Mouse (Mus musculus) intestine, postnatal 0 days (tissue): ENCODE data around the gene Mycn. TPM values are rescaled to one million over a fixed set of nuclear protein-coding genes. Genes with fewer than 3 reads are reported as not detected.

Source experiments
- ATAC-seq: fragments of 200-750 bp; cut with Nextera tagmentation; 2 replicates; pipeline ENCODE4 v1.8.0; 2017; ENCODE audit warnings: mild to moderate bottlenecking, moderate TSS enrichment, moderate library complexity
- H3K27ac ChIP-seq: fragments of 300-500 bp; sonication (generic); 2 replicates; pipeline ENCODE4 v1.5.1; 2014; ENCODE audit warnings: mild to moderate bottlenecking, low read depth, low read length, moderate library complexity
- H3K27me3 ChIP-seq: fragments of 300-500 bp; sonication (generic); replicated peaks from 2 replicates; pipeline ENCODE4 v1.6.1; 2014; ENCODE audit warnings: low read length, mixed read lengths; ENCODE audit not compliant: control insufficient read depth, insufficient read depth
- H3K36me3 ChIP-seq: fragments of 300-500 bp; sonication (generic); 2 replicates; pipeline ENCODE4 v1.6.1; 2014; ENCODE audit warnings: mild to moderate bottlenecking, moderate library complexity; ENCODE audit not compliant: control insufficient read depth, insufficient read depth
- H3K4me1 ChIP-seq: fragments of 300-500 bp; sonication (generic); replicated peaks from 2 replicates; pipeline ENCODE4 v1.6.1; 2014; ENCODE audit warnings: antibody characterized with exemption, low read length, mixed read lengths; ENCODE audit not compliant: control insufficient read depth, insufficient read depth
- H3K4me2 ChIP-seq: fragments of 300-500 bp; sonication (generic); replicated peaks from 2 replicates; pipeline ENCODE4 v1.6.1; 2014; ENCODE audit warnings: low read depth, mild to moderate bottlenecking, moderate library complexity
- H3K4me3 ChIP-seq: fragments of 300-500 bp; sonication (generic); 2 replicates; pipeline ENCODE4 v1.5.1; 2014; ENCODE audit warnings: low read depth, low read length
- H3K9ac ChIP-seq: fragments of 300-500 bp; sonication (generic); 2 replicates; pipeline ENCODE4 v1.6.1; 2014; ENCODE audit warnings: mild to moderate bottlenecking, low read depth, low read length
- H3K9me3 ChIP-seq: fragments of 300-500 bp; sonication (generic); 2 replicates; pipeline ENCODE4 v1.6.1; 2016; ENCODE audit warnings: mixed run types; ENCODE audit not compliant: control insufficient read depth
- CTCF ChIP-seq: sonication (generic); IDR thresholded peaks from 2 replicates; pipeline ENCODE4 v1.5.1; 2016; ENCODE audit warnings: low read depth, mild to moderate bottlenecking, control low read depth, antibody characterized with exemption, moderate library complexity
- WGBS: fragments of 180-500 bp; shearing (Covaris S2); extraction: QIAGEN DNeasy Blood & Tissue Kit; methylation state at CpG from one replicate; pipeline ENCODE4 v1.1.7; 2014; 5-methylcytosine and 5-hydroxymethylcytosine counted together
- polyA plus RNA-seq: library from polyadenylated mRNA; unstranded; fragments of >200 nt; fragmentation: Nextera tagmentation; extraction: Ambion mirVana; gene quantifications from 2 replicates; pipeline ENCODE4 v1.2.1, GENCODE M21; 2015

Gene Mycn
- polyA plus RNA-seq, 1 experiment from 2014 or later, result 21.3 TPM

- Histone ChIP-seq H3K9me3 (no peaks in the 10 kb centered on the region), H3K27ac (peak overlapping the region; percentile 80), H3K4me1 (no peaks in the 10 kb centered on the region), H3K4me3 (peak overlapping the region; percentile 82), H3K36me3 (peaks cover 13% of the 10 kb centered on the region; the same call in 1 of the 2 replicates), H3K9ac (peak overlapping the region; percentile 62), H3K4me2 (peak overlapping the region; percentile 94), H3K27me3 (no peaks in the 10 kb centered on the region)
- WGBS, result 0% methylated on average over 13 of the region's 13 CpGs
- no peak for TF ChIP-seq CTCF
- ATAC-seq, result no peak
These were observed 1.1 kb downstream of the Mycn start for GRCm38 (mm10) chr12:12940466-12941128.

- ATAC-seq, result no peak
- Histone ChIP-seq H3K36me3 (peaks cover 14% of the 10 kb centered on the region; the same call in 1 of the 2 replicates), H3K27me3 (no peaks in the 10 kb centered on the region), H3K4me2 (peak overlapping the region; percentile 94), H3K27ac (peak overlapping the region; percentile 57; the same call in 1 of the 2 replicates), H3K4me3 (peak overlapping the region; percentile 82), H3K9me3 (no peaks in the 10 kb centered on the region), H3K9ac (peak overlapping the region; percentile 62), H3K4me1 (no peaks in the 10 kb centered on the region)
- under 1% methylated on average over 68 of the region's 69 CpGs for WGBS
- no peak for TF ChIP-seq CTCF
These were observed 1.9 kb downstream of the Mycn start for GRCm38 (mm10) chr12:12939581-12940465.

- Histone ChIP-seq H3K36me3 (peaks cover 14% of the 10 kb centered on the region; the same call in 1 of the 2 replicates), H3K27me3 (no peaks in the 10 kb centered on the region), H3K4me3 (peak overlapping the region; percentile 82), H3K4me1 (no peaks in the 10 kb centered on the region), H3K9me3 (no peaks in the 10 kb centered on the region), H3K4me2 (peak overlapping the region; percentile 94), H3K27ac (peak overlapping the region; percentile 57), H3K9ac (peak overlapping the region; percentile 62; the same call in 1 of the 2 replicates)
- ATAC-seq, result no peak
- TF ChIP-seq CTCF, result peak; percentile 88
- 0% methylated on average over 12 of the region's 12 CpGs for WGBS
These were observed 2.9 kb downstream of the Mycn start for GRCm38 (mm10) chr12:12938850-12939249.

GRCm38 (mm10) chr12:12938361-12938760 is 3.4 kb downstream of the Mycn start:
- Histone ChIP-seq H3K27ac (peak overlapping the region; percentile 57), H3K9ac (no peak overlapping the region), H3K27me3 (no peaks in the 10 kb centered on the region), H3K4me2 (peak overlapping the region; percentile 94), H3K9me3 (no peaks in the 10 kb centered on the region), H3K36me3 (peaks cover 14% of the 10 kb centered on the region; the same call in 1 of the 2 replicates), H3K4me1 (no peaks in the 10 kb centered on the region), H3K4me3 (peak overlapping the region; percentile 82)
- no peak for TF ChIP-seq CTCF
- ATAC-seq, result no peak
- 2% methylated on average over 7 of the region's 7 CpGs for WGBS

- Histone ChIP-seq H3K4me1 (no peaks in the 10 kb centered on the region), H3K9ac (no peak overlapping the region), H3K4me2 (peak overlapping the region; percentile 94), H3K27ac (peak overlapping the region; percentile 28; the same call in 1 of the 2 replicates), H3K36me3 (peaks cover 14% of the 10 kb centered on the region; the same call in 1 of the 2 replicates), H3K9me3 (no peaks in the 10 kb centered on the region), H3K27me3 (no peaks in the 10 kb centered on the region), H3K4me3 (peak overlapping the region; percentile 82)
- TF ChIP-seq CTCF, result no peak
- no peak for ATAC-seq
- WGBS, result 21% methylated on average over 9 of the region's 9 CpGs
These were observed 4.0 kb downstream of the Mycn start for GRCm38 (mm10) chr12:12937746-12938145.

- no peaks in the 10 kb centered on the region for H3K9me3 ChIP-seq
- no peak for ATAC-seq
- no peak overlapping the region for H3K4me3 ChIP-seq
- no peak overlapping the region for H3K27ac ChIP-seq
- H3K36me3 ChIP-seq, result peaks cover 14% of the 10 kb centered on the region; the same call in 1 of the 2 replicates
- H3K4me1 ChIP-seq, result no peaks in the 10 kb centered on the region
- no peak overlapping the region for H3K9ac ChIP-seq
- H3K4me2 ChIP-seq, result peak overlapping the region; percentile 94
- no peaks in the 10 kb centered on the region for H3K27me3 ChIP-seq
- 69% methylated on average over 30 of the region's 30 CpGs for WGBS
- TF ChIP-seq CTCF, result no peak
These were observed 4.6 kb downstream of the Mycn start for GRCm38 (mm10) chr12:12937088-12937487.
